Mouse (Mus musculus) embryonic stem cell, embryonic (primary cell): Measurements from ENCODE around the gene Gpr146.

ENCODE experiments used
- CTCF ChIA-PET, 4 experiments: fragments of 300-600 bp in 2 of 4; fragments of 350-600 bp in 2 of 4; sonication (Branson Sonifier 250); formaldehyde crosslinking; loops; one replicate each; lab custom pipeline; 2022; ENCODE audit warnings: inconsistent platforms in 2 of 4; lab: Charles Lee
- POLR2A ChIA-PET, 4 experiments: fragments of 300-600 bp in 2 of 4; fragments of 350-600 bp in 2 of 4; sonication (Branson Sonifier 250); formaldehyde crosslinking; loops; one replicate each; lab custom pipeline; 2022; ENCODE audit warnings: antibody characterized with exemption in 4 of 4, inconsistent platforms in 1 of 4; lab: Charles Lee

The Gpr146 gene

DNA sequence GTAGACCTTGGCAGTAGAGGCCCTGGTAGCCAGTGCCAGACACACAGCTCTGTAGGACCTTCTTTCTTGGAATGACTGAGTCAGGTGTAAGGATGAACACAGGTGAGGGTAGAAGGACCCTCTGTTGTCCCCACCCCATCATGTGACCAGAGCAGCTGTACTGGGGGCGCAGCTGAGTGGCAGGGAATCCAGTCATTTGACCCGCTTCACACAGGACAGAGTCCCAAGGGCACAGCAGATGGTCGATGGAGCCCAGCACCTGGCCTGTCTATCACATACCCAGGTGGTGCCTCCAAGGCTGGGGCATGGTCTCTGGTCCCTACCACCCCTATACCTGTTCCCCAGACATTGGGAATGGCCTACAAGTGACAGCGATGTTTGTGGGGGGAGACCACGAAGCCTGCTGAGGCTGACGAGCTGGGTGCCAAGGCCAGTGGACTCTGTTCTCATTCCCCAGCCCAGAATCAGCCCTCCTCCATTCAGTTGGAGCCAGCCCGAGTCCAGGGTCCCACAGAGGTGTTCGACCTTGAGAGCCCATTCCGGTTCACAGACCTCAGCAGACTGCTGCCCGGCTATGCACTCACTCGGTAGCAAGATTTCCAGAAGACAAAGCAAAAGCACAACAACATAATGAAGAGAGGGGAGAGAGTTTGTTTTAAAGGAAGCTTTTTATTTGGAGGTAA lies 8.7 kb upstream of the Gpr146 start:
- POLR2A ChIA-PET: interaction anchor here in 2 of 4 experiments (0.5 to 3.5 kb wide), 7 partner anchors 10 to 179 kb away, joined by 3 to 13 read pairs (median 3); partner anchors contain the start of genes Get4 (in 1 of the 2) and Gpr146 (in 1 of the 2)

DNA sequence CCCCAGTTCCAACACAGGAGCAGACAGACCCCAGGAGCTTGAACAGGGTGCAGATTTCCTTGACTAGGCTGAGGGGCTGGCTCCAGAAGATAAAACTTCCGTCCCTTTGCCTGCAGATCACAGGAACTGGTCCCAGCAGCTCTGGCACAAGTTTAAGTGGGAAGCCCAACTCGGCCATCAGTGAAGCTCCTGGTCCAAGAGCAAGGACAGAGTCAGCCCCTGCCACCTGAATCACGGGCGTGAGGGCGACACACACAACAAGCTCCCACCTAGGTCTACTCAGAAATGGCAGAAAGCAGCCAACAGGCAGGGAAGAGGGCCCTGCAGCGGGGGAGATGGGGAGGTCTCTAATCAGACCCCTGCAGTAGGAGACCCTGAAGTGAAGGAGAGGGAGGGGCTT lies 7.2 kb upstream of the Gpr146 start:
- CTCF ChIA-PET: interaction anchor here (0.6 to 2.0 kb wide), 10 partner anchors 12 to 376 kb away, joined by 3 to 6 read pairs (median 3); no protein-coding TSS in a partner anchor
- POLR2A ChIA-PET: interaction anchor here in 3 of 4 experiments (0.5 to 3.5 kb wide), 17 partner anchors 8 to 374 kb away, joined by 3 to 14 read pairs (median 3); partner anchors contain the start of genes Gpr146 (in 1 of the 3) and Sun1 (in 1 of the 3)

More for the DNA sequence above, 8.7 kb upstream of the Gpr146 start:
- CTCF ChIA-PET: interaction anchor here in 2 of 4 experiments (0.6 to 1.2 kb wide), 2 partner anchors 29 to 121 kb away, joined by 4 to 5 read pairs; no protein-coding TSS in a partner anchor

DNA sequence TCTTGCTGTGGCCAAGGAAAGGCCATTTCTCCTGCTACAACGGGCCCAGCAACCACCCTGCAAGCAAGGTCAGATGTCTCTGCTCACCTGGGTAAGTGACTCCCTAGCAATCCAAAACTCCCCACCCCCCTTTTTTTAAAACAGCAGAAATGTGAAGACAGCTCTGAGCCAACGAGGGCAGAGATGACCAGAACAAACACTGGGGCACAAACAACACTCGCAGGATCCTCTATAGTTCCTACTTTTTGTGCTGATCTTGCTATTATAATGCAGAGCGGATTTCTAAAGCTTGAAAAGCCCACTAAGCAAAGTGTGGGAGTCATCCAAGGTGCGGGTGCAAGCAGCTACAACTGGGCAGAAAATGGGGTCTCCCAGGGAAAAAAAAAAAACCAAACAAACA lies 6.4 kb upstream of the Gpr146 start:
- CTCF ChIA-PET: interaction anchor here (0.6 to 2.0 kb wide), 11 partner anchors 9 to 375 kb away, joined by 3 to 6 read pairs (median 3); no protein-coding TSS in a partner anchor
- POLR2A ChIA-PET: interaction anchor here in 3 of 4 experiments (0.8 to 2.8 kb wide), 15 partner anchors 8 to 374 kb away, joined by 3 to 14 read pairs (median 3); partner anchors contain the start of gene Sun1 (in 1 of the 3)

DNA sequence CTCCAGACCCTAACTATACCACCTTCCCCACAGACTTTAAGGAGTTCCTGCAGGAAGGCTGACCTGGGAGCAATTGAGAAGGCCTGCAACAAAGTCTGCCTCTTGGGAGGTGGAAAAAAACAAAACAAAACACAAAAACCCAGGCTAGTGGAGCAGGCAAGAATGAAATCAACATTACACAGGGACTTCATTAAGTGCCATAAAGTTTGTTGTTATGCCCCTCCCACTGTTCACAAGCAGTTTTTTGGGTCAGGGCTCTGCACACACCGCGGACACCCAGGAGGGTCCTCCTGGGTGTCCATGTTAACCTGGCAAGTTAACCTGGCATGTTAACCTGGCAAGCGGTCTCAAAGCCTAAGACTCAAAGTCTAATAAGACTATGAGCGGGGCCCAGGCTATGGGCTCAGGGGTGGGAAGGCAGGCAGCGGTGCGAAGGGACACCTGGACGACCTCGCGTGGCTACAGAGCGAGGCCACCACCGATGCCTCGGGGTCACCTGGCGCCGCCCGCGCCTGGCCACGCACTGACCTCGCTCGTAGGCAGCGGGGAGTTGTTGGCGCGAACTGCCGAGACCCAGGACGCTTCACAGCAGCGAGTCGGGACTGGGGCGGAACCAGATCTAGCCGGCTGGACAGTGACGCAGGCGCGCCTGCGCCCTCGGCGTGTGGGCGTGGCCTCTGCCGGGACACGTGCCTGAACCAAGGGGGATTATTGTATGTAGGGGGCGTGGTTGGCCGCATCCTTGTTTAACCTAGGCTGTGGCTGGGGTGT lies 5.7 kb upstream of the Gpr146 start:
- ChIA-PET POLR2A (interaction anchor here in 2 of 4 experiments (0.7 to 2.8 kb wide), 11 partner anchors 7 to 375 kb away, joined by 3 to 14 read pairs (median 3); partner anchors contain the start of genes Cyp2w1 (in 1 of the 2) and Sun1 (in 1 of the 2)), CTCF (interaction anchor here in 3 of 4 experiments (0.7 to 2.0 kb wide), 8 partner anchors 8 to 38 kb away, joined by 3 to 6 read pairs (median 3); no protein-coding TSS in a partner anchor)

DNA sequence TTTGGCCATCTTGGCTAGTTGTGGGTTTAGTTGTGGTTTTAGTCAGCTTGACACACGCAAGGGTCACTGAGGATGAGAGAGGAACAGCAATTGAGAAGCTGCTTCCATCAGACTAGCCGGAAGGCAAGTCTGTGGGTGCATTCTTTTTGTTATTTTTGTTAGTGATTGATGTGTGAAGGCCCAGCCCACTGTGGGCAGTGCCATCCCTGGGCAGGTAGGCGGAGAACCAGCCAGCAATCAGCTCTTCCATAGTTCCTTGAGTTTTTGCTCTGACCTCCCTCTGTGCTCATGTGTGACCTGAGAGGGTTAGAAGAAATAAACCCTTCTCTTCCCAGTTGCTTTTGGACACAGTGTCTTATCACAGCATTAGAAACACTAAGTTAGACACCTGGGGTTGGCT lies 4.4 kb upstream of the Gpr146 start:
- ChIA-PET POLR2A (interaction anchor here in 2 of 4 experiments (0.6 to 1.5 kb wide), 4 partner anchors 28 to 173 kb away, joined by 3 to 8 read pairs (median 4); partner anchors contain the start of gene Sun1 (in 1 of the 2)), CTCF (interaction anchor here in 2 of 4 experiments (0.5 to 1.4 kb wide), 5 partner anchors 8 to 42 kb away, joined by 3 to 4 read pairs (median 3); no protein-coding TSS in a partner anchor)

DNA sequence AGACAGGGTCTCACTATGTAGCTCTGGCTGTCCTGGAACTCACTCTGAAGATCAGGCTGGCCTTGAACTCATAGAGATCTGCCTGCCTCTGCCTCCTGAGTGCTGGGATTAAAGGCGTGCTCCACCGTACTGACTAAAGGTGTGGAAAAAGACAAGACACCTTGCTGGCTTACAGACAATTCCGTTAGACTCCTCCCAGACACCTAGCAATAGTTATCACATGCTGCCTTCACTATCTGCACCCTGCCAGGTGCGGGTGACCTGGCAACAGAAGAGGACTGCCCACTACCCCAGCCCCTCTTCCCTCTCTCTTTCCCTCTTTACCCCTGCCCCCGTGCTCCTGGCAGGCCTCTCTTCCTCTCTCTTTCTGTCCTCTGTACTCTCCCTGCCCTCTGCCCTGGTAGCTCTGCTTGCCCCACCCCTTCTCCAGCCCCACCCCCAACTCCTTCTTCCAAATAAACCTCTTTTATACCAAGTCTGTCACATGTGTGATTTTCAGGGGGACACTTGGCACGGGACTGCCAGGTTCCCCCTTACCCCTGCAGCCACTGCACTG lies 3.5 kb upstream of the Gpr146 start:
- ChIA-PET POLR2A (interaction anchor here in 2 of 4 experiments (0.6 to 1.3 kb wide), 5 partner anchors 9 to 174 kb away, joined by 3 to 4 read pairs (median 3); partner anchors contain the start of gene Sun1 (in 1 of the 2)), CTCF (interaction anchor here in 1 of 4 experiments (1.0 kb wide), 1 partner anchor 21 kb away, joined by 3 read pairs; no protein-coding TSS in a partner anchor)

DNA sequence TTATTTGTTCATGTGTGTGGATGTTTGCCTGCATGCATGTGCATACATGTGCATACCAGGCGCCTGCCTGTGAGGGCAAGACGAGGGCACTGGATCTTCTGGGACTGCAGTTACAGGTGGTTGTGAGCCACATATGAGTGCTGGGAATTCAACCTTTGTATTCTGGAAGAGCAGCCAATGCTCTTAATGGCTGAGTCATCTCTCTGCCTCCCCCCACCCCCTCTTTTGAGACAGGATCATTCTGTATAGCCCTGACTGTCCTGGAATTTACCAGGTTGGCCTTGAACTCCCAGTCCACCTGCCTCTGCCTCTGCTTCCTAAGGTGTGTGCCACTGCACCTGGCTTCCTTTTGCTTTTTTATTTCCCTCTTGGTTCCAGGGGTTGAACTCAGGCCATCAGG lies 2.7 kb upstream of the Gpr146 start:
- POLR2A ChIA-PET: interaction anchor here in 2 of 4 experiments (1.1 to 1.4 kb wide), 4 partner anchors 10 to 109 kb away, joined by 3 to 4 read pairs (median 3); partner anchors contain the start of gene 3110082I17Rik (in 2 of the 2)
- CTCF ChIA-PET: interaction anchor here in 2 of 4 experiments (0.6 to 0.9 kb wide), 3 partner anchors 21 to 275 kb away, joined by 3 to 5 read pairs (median 3); no protein-coding TSS in a partner anchor

DNA sequence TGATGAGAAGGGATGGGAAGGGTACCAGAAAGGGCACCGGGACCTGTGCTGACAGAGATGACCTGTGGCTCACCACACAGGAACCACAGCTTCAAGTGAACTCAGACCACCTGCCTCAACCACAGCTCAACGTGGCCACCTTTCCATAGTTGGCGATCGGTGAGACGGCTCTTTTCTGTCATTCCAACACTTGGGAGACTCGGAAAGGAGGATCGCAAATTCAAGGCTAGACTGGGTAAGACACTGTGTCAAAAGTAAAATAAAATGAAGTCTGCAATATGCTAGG lies 717 bp downstream of the Gpr146 start:
- ChIA-PET POLR2A (interaction anchor here in 3 of 4 experiments (0.6 to 3.3 kb wide), 11 partner anchors 7 to 106 kb away, joined by 3 to 13 read pairs (median 3); partner anchors contain the start of gene Zfand2a (in 1 of the 3)), CTCF (interaction anchor here in 1 of 4 experiments (1.0 to 1.9 kb wide), 2 partner anchors 20 to 26 kb away, joined by 3 to 5 read pairs; no protein-coding TSS in a partner anchor)

DNA sequence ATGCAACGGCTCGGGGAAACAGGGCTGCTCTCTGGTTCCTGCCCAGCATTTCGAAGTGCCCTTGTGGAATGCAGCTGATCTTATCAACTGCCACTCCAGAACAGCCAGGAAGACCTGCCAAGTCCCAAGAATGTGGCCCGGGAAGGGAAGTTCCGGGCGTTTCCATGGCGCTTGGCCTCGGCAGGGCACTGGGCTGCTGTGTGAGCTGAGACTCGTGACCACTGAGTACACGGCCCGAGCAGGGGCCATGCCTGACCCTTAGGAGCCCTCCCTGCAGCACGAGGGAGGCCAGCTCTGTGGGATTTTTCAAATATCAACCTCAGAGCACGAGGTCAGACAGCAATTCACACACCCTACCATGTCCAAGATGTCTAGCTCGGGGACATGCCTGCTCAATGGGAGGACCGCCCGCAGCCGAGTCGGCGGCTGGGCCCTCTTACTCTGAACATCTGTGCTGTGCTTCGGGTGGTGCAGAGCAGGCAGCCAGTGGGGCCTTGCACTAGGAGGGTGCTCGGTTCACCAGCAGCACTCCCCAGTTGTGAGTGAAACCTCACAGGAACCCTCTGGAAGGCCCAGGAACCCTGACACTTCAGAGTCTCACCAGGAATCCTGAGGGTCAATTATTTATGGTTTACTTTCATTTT lies 1.6 kb downstream of the Gpr146 start:
- ChIA-PET CTCF (interaction anchor here in 2 of 4 experiments (0.6 to 0.8 kb wide), 3 partner anchors 19 to 23 kb away, joined by 3 to 5 read pairs (median 3); no protein-coding TSS in a partner anchor), POLR2A (interaction anchor here in 2 of 4 experiments (1.3 to 3.3 kb wide), 11 partner anchors 8 to 105 kb away, joined by 3 to 13 read pairs (median 4); partner anchors contain the start of gene Zfand2a (in 2 of the 2))

DNA sequence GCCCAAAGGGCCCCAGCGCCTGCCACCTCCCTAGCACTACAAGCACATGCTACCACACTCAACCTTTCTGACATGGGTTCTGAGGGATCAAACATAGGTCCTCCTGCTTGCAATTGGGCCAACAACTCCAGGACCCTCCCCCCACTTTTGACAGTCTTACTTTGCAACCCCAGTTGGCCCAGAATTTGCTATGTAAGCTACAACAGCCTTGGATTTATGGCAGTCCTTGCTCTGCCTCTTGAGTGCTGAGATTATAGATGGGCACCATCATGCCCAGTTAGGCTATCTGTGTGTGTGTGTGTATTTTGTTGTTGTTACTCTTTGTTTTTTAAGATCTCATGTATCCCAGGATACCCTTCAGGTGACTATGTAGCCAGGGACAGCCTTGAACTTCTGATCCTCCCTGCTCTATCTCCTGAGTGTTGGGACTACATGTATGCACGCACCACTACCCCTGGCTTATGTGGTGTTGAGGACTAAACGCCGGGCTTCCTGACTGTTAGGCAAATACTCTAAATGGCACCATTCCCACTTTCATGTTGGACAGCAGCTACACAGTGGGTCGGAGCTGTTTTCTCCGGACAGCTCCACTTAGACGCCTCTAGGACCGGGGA lies 2.4 kb downstream of the Gpr146 start:
- POLR2A ChIA-PET: interaction anchor here in 3 of 4 experiments (0.5 to 3.3 kb wide), 25 partner anchors 8 to 1633 kb away, joined by 3 to 14 read pairs (median 4); partner anchors contain the start of genes Zfand2a (in 2 of the 3), 3110082I17Rik (in 1 of the 3), C130050O18Rik (in 1 of the 3) and Get4 (in 1 of the 3)
- CTCF ChIA-PET: interaction anchor here in 3 of 4 experiments (0.6 to 1.4 kb wide), 12 partner anchors 8 to 1129 kb away, joined by 3 to 6 read pairs (median 3); no protein-coding TSS in a partner anchor

DNA sequence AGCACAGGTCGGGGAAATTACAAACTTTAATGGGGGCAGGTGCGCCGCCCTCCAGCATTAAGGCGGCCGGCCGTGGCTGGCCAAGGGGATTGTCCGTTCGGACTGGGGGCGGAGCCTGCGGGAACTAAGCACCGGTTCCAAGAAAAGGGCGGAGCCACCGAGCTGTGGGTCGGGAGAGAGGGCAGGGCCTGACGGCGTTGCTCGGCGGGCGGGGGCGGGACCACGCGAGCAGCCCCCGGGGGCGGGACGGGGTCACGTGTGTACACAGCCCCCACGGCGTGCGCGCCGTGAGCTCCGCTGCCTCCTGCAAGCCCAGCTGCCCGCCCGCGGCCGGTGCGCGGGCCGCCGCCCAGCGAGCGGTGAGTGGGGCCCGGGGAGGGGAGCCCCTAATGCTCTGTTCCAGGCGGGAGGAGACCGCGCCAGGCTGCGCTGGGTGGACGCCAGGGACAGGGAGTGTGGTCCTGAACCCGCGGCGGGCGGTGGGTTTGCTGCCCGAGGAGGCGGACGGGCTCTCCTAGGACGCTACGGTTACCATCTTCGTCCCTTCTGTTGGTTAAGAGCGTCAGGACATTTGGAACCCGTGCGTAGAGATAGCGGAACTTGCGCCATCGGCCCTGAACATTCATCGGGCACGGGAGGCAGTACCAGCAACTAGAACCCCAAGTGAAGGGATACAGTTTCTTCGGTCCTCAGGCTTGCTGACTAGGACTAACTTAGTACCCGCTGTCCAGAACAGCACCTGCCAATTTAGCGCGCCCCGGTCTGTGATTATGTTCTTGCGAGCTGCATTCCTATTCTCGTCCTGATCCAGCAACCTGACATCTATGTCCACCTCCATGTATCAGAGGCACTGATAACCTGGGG lies 3.1 kb downstream of the Gpr146 start:
- ChIA-PET POLR2A (interaction anchor here in 3 of 4 experiments (0.6 to 3.3 kb wide), 25 partner anchors 7 to 1633 kb away, joined by 3 to 14 read pairs (median 4); partner anchors contain the start of genes Zfand2a (in 2 of the 3), 3110082I17Rik (in 1 of the 3), C130050O18Rik (in 1 of the 3) and Get4 (in 1 of the 3)), CTCF (interaction anchor here in 3 of 4 experiments (0.6 to 2.1 kb wide), 15 partner anchors 9 to 1694 kb away, joined by 3 to 6 read pairs (median 3); no protein-coding TSS in a partner anchor)

DNA sequence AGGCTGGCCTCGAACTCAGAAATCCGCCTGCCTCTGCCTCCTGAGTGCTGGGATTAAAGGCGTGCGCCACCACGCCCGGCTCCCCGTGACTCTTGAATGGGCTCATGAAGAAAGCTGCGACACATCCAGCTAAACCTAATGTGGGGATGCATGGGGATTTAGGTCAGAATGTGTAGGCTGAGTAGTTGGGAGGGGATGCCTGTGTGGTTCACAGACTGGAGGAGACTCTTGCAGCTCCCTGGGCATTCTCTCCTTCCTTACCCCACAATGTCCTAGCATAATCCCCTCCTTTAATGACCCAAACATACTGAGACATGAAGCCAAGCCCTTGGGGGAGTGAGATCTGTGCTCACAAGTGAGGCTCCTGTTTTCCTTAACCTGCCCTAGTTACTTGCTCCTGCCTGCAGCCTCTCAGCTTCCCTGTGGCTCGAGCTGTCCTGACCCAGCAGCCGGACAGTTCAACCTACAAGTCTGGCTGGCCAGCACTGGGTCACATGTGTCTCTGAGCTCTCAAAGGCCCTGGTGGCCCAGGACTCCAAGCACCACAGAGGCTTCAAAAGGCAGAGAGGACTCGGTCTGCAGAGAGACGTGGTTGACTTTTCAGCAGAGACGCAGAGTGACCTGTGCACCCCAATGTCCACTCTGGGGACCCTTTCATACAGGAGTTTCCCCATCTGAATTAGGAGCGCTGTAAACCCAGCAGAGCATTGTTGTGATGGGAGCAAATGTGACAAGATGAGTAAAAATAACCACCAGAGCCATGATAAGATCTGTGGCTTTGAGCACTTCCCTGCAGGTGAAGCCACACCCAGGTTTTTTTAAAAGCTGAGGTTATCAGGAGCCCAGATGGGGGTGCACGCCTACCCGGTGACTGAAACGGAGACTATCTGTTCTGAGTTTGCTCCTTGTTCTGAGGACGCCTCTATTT lies 4.4 kb downstream of the Gpr146 start:
- ChIA-PET CTCF (interaction anchor here (0.6 to 2.1 kb wide), 10 partner anchors 11 to 223 kb away, joined by 3 to 6 read pairs (median 4); no protein-coding TSS in a partner anchor), POLR2A (interaction anchor here in 3 of 4 experiments (0.5 to 2.8 kb wide), 15 partner anchors 8 to 548 kb away, joined by 3 to 14 read pairs (median 5); partner anchors contain the start of genes 3110082I17Rik (in 1 of the 3) and Get4 (in 1 of the 3))

DNA sequence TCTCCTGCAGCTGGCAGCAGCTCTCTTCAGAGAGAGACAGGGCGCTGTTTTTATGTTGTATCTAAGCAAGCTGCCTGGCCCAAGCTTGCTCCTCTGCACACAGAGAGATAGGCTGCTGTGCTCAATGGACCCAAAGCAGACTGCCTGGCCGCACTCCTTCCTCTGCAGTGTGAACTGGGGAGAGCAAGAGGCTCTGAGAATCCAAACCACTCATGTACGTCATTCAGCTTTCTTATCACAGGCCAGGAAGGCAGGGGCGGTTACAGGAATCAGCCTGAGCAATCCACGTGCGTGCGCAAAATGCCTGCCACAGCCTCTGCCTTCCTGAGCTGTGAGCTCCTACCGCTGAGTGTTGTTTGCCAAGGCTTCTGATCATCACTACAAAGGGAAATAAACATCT lies 5.3 kb downstream of the Gpr146 start:
- ChIA-PET CTCF (interaction anchor here (0.6 to 2.1 kb wide), 9 partner anchors 12 to 224 kb away, joined by 3 to 6 read pairs (median 3); no protein-coding TSS in a partner anchor), POLR2A (interaction anchor here in 3 of 4 experiments (0.5 to 2.8 kb wide), 7 partner anchors 8 to 63 kb away, joined by 3 to 14 read pairs (median 4); no protein-coding TSS in a partner anchor)
